Mouse (Mus musculus) left cerebral cortex, postnatal 4 days (tissue): ENCODE measurements around the gene Psme2. TPM values are rescaled to one million over a fixed set of nuclear protein-coding genes. Genes with fewer than 3 reads are reported as not detected.

Experiments
- DNase-seq: peaks from one replicate; pipeline ENCODE4 v3.0.0-alpha.2; 2022
- intact Hi-C: fragments of 180-260 bp; cut with DNase I; formaldehyde crosslinking; loops from one replicate; pipeline ENCODE4 v1.15.1; 2025
- total RNA-seq, 2 experiments: library from RNA; stranded (reverse); gene quantifications; 2 replicates each; pipeline ENCODE4 v1.2.3; 2021

Gene Psme2
- total RNA-seq, 2 experiments from 2014 or later = 98.8 to 106 TPM

DNA sequence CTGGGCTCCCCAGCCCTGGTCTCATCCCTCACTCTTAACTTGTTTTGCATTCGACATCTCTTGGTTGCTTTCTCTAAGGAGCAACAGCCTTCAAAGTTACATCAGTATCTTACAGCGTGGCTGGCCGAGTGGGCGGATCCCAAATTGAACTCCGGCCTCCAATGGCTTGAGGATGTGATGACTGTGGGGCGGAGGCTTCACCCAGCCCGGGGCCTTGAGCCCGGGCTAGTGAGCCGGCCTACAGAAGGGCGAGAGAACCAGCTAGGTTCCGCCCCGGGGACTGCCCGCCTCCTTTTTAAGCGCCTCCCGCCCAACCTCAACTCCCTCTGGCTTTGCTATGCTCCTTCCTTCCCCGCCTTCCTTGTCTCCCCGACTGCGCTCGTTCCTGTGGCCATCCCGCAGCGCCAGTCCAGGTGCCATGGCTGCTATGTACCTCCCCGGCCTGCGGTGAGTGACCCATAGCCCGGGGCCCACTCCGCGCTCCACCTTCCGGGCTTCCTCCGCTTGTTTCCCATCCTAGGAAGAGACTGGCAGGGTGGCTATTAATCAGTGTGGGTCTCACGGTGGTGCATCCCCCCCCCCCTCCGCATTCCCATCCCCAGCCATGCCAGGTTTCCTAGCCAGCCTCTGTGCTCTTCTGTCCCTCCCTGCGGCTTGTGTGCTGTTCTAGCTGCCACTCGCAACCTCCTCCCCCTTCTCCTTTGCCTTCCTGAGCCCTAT, 50.7 kb downstream of the Psme2 start, which contains the start of gene Pck2:
Gene Pck2, plus strand, starts transcription at position 200 of the 720 bp plus-strand sequence.
- peak; percentile 82 for DNase-seq
- intact Hi-C loops = no loop called here

Other genes starting within 250 kb of the Psme2 start
- 10 to 100 TPM; 13.6 to 14.9 TPM for gene Dhrs4, start 112.4 kb downstream of the Psme2 start, total RNA-seq
- 100 to 1,000 TPM; 151 to 183 TPM for gene Carmil3, start 100.5 kb downstream of the Psme2 start, total RNA-seq
- gene Cpne6, start 80.7 kb downstream of the Psme2 start, total RNA-seq = 10 to 100 TPM; 53.1 to 61.7 TPM
- under 1 TPM; 0.20 to 0.42 TPM for gene Nrl, start 66.1 kb downstream of the Psme2 start, total RNA-seq
- 10 to 100 TPM; 13.6 to 14.3 TPM for gene Pck2, start 50.8 kb downstream of the Psme2 start, total RNA-seq
- gene Dcaf11, start 31.1 kb downstream of the Psme2 start, total RNA-seq = 10 to 100 TPM; 61.2 to 66.4 TPM
- not detected for gene A730061H03Rik, start 30.7 kb downstream of the Psme2 start, total RNA-seq
- gene Fitm1, start 15.5 kb downstream of the Psme2 start, total RNA-seq = not detected
- gene Psme1, start 13.0 kb downstream of the Psme2 start, total RNA-seq = 100 to 1,000 TPM; 111 to 112 TPM
- gene Emc9, start 5.8 kb downstream of the Psme2 start, total RNA-seq = 10 to 100 TPM; 27.8 to 36.4 TPM
- gene Rnf31, start 595 bp upstream of the Psme2 start, total RNA-seq = 10 to 100 TPM; 33.3 to 47.7 TPM
- 10 to 100 TPM; 11.5 to 15.7 TPM for gene Irf9, start 12.5 kb upstream of the Psme2 start, total RNA-seq
- 1 to 10 TPM; 2.6 to 3.8 TPM for gene Rec8, start 26.9 kb upstream of the Psme2 start, total RNA-seq
- gene Ipo4, start 44.8 kb upstream of the Psme2 start, total RNA-seq = 100 to 1,000 TPM; 161 to 176 TPM
- gene Gm49378, start 46.8 kb upstream of the Psme2 start, total RNA-seq = 1 to 10 TPM; 4.0 to 4.1 TPM
- 10 to 100 TPM; 35.3 to 41.1 TPM for gene Tm9sf1, start 52.7 kb upstream of the Psme2 start, total RNA-seq
- 1 to 10 TPM; 1.2 to 2.4 TPM for gene Tssk4, start 59.1 kb upstream of the Psme2 start, total RNA-seq
- 10 to 100 TPM; 44.6 to 44.7 TPM for gene Mdp1, start 69.4 kb upstream of the Psme2 start, total RNA-seq
- gene Gmpr2, start 80.8 kb upstream of the Psme2 start, total RNA-seq = 10 to 100 TPM; 33.8 to 35.4 TPM
- gene Nedd8, start 81.0 kb upstream of the Psme2 start, total RNA-seq = 100 to 1,000 TPM; 347 to 384 TPM
- 10 to 100 TPM; 11.8 to 15.6 TPM for gene Tinf2, start 90.7 kb upstream of the Psme2 start, total RNA-seq
- gene Tgm1, start 122.8 kb upstream of the Psme2 start, total RNA-seq = under 1 TPM in 1 of 2 experiments, not detected in 1; 0.32 TPM
- gene Rabggta, start 131.2 kb upstream of the Psme2 start, total RNA-seq = 10 to 100 TPM; 55.2 to 55.8 TPM
- gene Dhrs1, start 154.6 kb upstream of the Psme2 start, total RNA-seq = 10 to 100 TPM; 63.2 to 75.1 TPM
- gene Nop9, start 154.6 kb upstream of the Psme2 start, total RNA-seq = 10 to 100 TPM; 19.5 to 20.1 TPM
- gene Cideb, start 167.3 kb upstream of the Psme2 start, total RNA-seq = under 1 TPM in 1 of 2 experiments, not detected in 1; 0.90 TPM
- gene Ltb4r2, start 170.3 kb upstream of the Psme2 start, total RNA-seq = 1 to 10 TPM in 1 of 2 experiments, under 1 TPM in 1; 0.79 to 1.0 TPM
- 1 to 10 TPM; 1.0 to 1.4 TPM for gene Ltb4r1, start 174.8 kb upstream of the Psme2 start, total RNA-seq
- gene Adcy4, start 193.0 kb upstream of the Psme2 start, total RNA-seq = 1 to 10 TPM; 4.6 to 5.2 TPM
- 1 to 10 TPM; 1.4 to 1.8 TPM for gene Ripk3, start 197.8 kb upstream of the Psme2 start, total RNA-seq
- gene Nfatc4, start 232.0 kb upstream of the Psme2 start, total RNA-seq = 1 to 10 TPM; 8.2 TPM